Mouse (Mus musculus): ENCODE data around the gene Macc1. TPM values are rescaled to one million over a fixed set of nuclear protein-coding genes. Genes with fewer than 3 reads are reported as not detected.

Gene Macc1
- total and polyA plus RNA-seq, 3 experiments = 0.22 TPM; not detected in 2

DNA sequence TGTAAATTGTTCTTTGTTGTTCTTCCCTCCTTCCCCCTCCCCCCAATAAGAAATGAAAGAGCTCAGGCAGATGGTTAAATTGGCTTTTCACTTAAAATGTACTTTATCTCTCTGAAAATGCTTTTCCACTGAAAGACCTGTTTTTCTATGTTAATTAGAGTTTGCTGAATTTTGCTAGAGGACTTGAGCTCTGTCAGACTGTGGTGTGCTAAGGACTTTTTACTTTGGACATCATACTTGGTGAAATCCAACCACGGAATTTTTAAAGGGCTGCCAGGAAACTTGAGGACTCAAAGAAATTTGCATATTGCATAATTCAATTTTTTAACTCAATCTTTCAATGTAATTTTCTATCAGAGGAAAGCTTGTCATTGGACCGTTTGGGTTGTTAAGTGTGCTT is 126.7 kb downstream of the Macc1 start:
- ATAC-seq (ENCODE audit: extremely low read depth, insufficient number of reproducible peaks, low FRiP score, poor library complexity, severe bottlenecking) = no peak
- TF ChIP-seq GATA2 (IDR thresholded peaks at IDR 0.05; ENCODE audit: borderline replicate concordance, low read depth, low read length) (no peak), CTCF (IDR thresholded peaks at IDR 0.05; ENCODE audit: low read depth, low read length) (no peak), GATA1 (IDR thresholded peaks at IDR 0.05; ENCODE audit: borderline replicate concordance, low read length) (no peak), TAL1 (conservative IDR thresholded peaks at IDR 0.05; ENCODE audit: low read depth, low read length) (no peak), POLR2AphosphoS5 (IDR thresholded peaks at IDR 0.05; ENCODE audit: insufficient replicate concordance, low read depth, low read length) (no peak)

GRCm38 (mm10) chr12:119450116-119450515 is 136.0 kb downstream of the Macc1 start:
- ATAC-seq (ENCODE audit: extremely low read depth, insufficient number of reproducible peaks, low FRiP score, poor library complexity, severe bottlenecking) (no peak), DNase-seq (ENCODE audit: low spot score) (no peak)
- TF ChIP-seq GATA1 (IDR thresholded peaks at IDR 0.05; ENCODE audit: borderline replicate concordance, low read length) (no peak), TAL1 (conservative IDR thresholded peaks at IDR 0.05; ENCODE audit: low read depth, low read length) (no peak), GATA2 (IDR thresholded peaks at IDR 0.05; ENCODE audit: borderline replicate concordance, low read depth, low read length) (no peak), CTCF (IDR thresholded peaks at IDR 0.05; ENCODE audit: low read depth, low read length) (no peak), POLR2AphosphoS5 (IDR thresholded peaks at IDR 0.05; ENCODE audit: insufficient replicate concordance, low read depth, low read length) (no peak)

More for the DNA sequence above, 126.7 kb downstream of the Macc1 start:
- Histone ChIP-seq H3K4me1 (ENCODE audit: insufficient read depth, low read depth, low read length) (no peaks in the 10 kb centered on the region), H3K4me3 (ENCODE audit: low read depth, low read length) (no peak overlapping the region), H3K27me3 (ENCODE audit: insufficient read depth, low read length) (no peaks in the 10 kb centered on the region), H3K9me3 (replicated peaks) (no peaks in the 10 kb centered on the region), H3K36me3 (replicated peaks) (no peaks in the 10 kb centered on the region)
- DNase-seq (ENCODE audit: low spot score) = no peak

GRCm38 (mm10) chr12:119451232-119451631 is 137.2 kb downstream of the Macc1 start:
- no peak overlapping the region for H3K4me3 ChIP-seq (ENCODE audit: low read depth, low read length)
- TF ChIP-seq GATA1 (IDR thresholded peaks at IDR 0.05; ENCODE audit: borderline replicate concordance, low read length) (no peak), GATA2 (IDR thresholded peaks at IDR 0.05; ENCODE audit: borderline replicate concordance, low read depth, low read length) (no peak), TAL1 (conservative IDR thresholded peaks at IDR 0.05; ENCODE audit: low read depth, low read length) (no peak), CTCF (IDR thresholded peaks at IDR 0.05; ENCODE audit: low read depth, low read length) (no peak), POLR2AphosphoS5 (IDR thresholded peaks at IDR 0.05; ENCODE audit: insufficient replicate concordance, low read depth, low read length) (no peak)
- H3K36me3 ChIP-seq (replicated peaks) = no peaks in the 10 kb centered on the region
- no peaks in the 10 kb centered on the region for H3K4me1 ChIP-seq (ENCODE audit: insufficient read depth, low read depth, low read length)
- ATAC-seq (ENCODE audit: extremely low read depth, insufficient number of reproducible peaks, low FRiP score, poor library complexity, severe bottlenecking) (no peak), DNase-seq (ENCODE audit: low spot score) (no peak)
- H3K27me3 ChIP-seq (ENCODE audit: insufficient read depth, low read length) = no peaks in the 10 kb centered on the region
- H3K9me3 ChIP-seq (replicated peaks) = no peaks in the 10 kb centered on the region

More at GRCm38 (mm10) chr12:119450116-119450515, 136.0 kb downstream of the Macc1 start:
- no peaks in the 10 kb centered on the region for H3K27me3 ChIP-seq (ENCODE audit: insufficient read depth, low read length)
- no peaks in the 10 kb centered on the region for H3K9me3 ChIP-seq (replicated peaks)
- H3K4me3 ChIP-seq (ENCODE audit: low read depth, low read length) = no peak overlapping the region
- no peaks in the 10 kb centered on the region for H3K4me1 ChIP-seq (ENCODE audit: insufficient read depth, low read depth, low read length)
- H3K36me3 ChIP-seq (replicated peaks) = no peaks in the 10 kb centered on the region

DNA sequence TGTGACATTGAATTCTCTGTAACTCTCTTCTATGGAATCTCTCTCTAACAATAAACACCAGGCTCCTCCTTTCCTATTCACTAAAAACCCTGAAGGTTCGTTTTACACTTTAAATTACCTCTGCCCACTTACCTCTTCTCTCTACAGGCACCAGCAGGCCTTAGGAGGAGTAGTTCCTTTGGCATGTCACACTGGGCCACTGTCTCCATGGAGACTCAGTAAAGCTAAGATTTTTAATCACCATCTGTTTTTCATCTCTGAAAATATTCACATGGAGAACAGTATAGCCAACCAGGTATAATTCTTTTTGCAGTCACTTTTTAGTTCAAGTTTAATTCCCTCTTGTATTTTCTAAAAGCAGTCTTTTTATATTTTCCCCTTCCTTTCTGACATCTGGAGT is 140.0 kb downstream of the Macc1 start:
- DNase-seq (ENCODE audit: low spot score) = no peak
- TF ChIP-seq GATA1 (IDR thresholded peaks at IDR 0.05; ENCODE audit: borderline replicate concordance, low read length) (no peak), CTCF (IDR thresholded peaks at IDR 0.05; ENCODE audit: low read depth, low read length) (no peak), GATA2 (IDR thresholded peaks at IDR 0.05; ENCODE audit: borderline replicate concordance, low read depth, low read length) (no peak), POLR2AphosphoS5 (IDR thresholded peaks at IDR 0.05; ENCODE audit: insufficient replicate concordance, low read depth, low read length) (no peak), TAL1 (conservative IDR thresholded peaks at IDR 0.05; ENCODE audit: low read depth, low read length) (no peak)

DNA sequence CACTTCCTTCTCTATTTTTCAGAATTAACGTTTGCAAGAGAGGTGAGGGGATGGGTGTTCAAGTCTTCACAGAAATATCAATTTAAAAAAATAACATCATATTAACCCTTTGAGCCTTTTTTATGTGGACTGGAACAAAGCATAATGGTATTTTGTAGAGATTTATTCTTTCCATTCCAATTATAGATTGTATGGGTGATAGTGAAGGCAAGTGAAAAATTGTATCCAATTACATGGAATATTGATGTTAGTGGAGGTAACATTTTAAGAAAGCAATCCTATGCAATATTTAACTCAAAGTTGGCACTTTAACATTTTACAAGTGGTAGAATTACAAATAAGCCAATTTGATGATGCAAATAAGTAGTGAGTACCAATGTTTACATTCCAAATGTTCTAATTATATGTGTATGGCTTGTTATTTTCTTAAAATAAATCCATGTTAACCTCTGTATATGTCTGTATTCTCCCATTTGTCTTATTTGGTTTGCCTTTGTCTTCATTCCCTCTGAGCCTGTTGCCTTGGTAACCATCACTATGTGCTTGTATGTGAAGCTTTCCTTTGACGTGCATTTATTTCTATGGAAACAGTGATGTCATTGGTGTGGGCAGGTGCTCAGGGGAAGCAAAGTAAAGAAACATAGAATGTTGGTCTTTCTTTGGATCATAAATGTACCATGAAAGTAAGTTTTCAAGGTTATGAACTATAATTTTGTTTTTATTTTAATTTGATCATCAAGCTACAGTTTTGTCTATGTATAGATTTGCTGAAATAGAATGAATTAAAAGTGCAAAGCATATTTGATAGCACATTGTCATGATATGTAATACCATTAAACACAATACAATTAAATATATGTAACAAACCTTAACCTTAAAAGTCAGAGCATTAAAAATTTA is 150.2 kb downstream of the Macc1 start:
- TF ChIP-seq GATA2 (IDR thresholded peaks at IDR 0.05; ENCODE audit: borderline replicate concordance, low read depth, low read length) (no peak), TAL1 (conservative IDR thresholded peaks at IDR 0.05; ENCODE audit: low read depth, low read length) (no peak), CTCF (IDR thresholded peaks at IDR 0.05; ENCODE audit: low read depth, low read length) (no peak), POLR2AphosphoS5 (IDR thresholded peaks at IDR 0.05; ENCODE audit: insufficient replicate concordance, low read depth, low read length) (no peak), GATA1 (IDR thresholded peaks at IDR 0.05; ENCODE audit: borderline replicate concordance, low read length) (no peak)
- H3K9me3 ChIP-seq (replicated peaks) = no peaks in the 10 kb centered on the region
- H3K4me1 ChIP-seq (ENCODE audit: insufficient read depth, low read depth, low read length) = no peaks in the 10 kb centered on the region
- DNase-seq (ENCODE audit: low spot score) (no peak), ATAC-seq (ENCODE audit: extremely low read depth, insufficient number of reproducible peaks, low FRiP score, poor library complexity, severe bottlenecking) (no peak)
- H3K4me3 ChIP-seq (ENCODE audit: low read depth, low read length) = no peak overlapping the region
- no peaks in the 10 kb centered on the region for H3K27me3 ChIP-seq (ENCODE audit: insufficient read depth, low read length)
- H3K36me3 ChIP-seq (replicated peaks) = no peaks in the 10 kb centered on the region

More for the DNA sequence above, 140.0 kb downstream of the Macc1 start:
- H3K4me1 ChIP-seq (ENCODE audit: insufficient read depth, low read depth, low read length) = no peaks in the 10 kb centered on the region
- H3K36me3 ChIP-seq (replicated peaks) = no peaks in the 10 kb centered on the region
- H3K9me3 ChIP-seq (replicated peaks) = no peaks in the 10 kb centered on the region
- no peak overlapping the region for H3K4me3 ChIP-seq (ENCODE audit: low read depth, low read length)
- no peak for ATAC-seq (ENCODE audit: extremely low read depth, insufficient number of reproducible peaks, low FRiP score, poor library complexity, severe bottlenecking)
- no peaks in the 10 kb centered on the region for H3K27me3 ChIP-seq (ENCODE audit: insufficient read depth, low read length)

GRCm38 (mm10) chr12:119464940-119465245 is 150.8 kb downstream of the Macc1 start:
- TF ChIP-seq POLR2AphosphoS5 (IDR thresholded peaks at IDR 0.05; ENCODE audit: insufficient replicate concordance, low read depth, low read length) = no peak
- Histone ChIP-seq H3K27me3 (ENCODE audit: insufficient read depth, low read length) (no peaks in the 10 kb centered on the region), H3K4me1 (ENCODE audit: insufficient read depth, low read depth, low read length) (no peaks in the 10 kb centered on the region), H3K4me3 (ENCODE audit: low read depth, low read length) (no peak overlapping the region), H3K36me3 (replicated peaks) (no peaks in the 10 kb centered on the region), H3K9me3 (replicated peaks) (no peaks in the 10 kb centered on the region)
- DNase-seq (ENCODE audit: low spot score) = no peak
- no peak for ATAC-seq (ENCODE audit: extremely low read depth, insufficient number of reproducible peaks, low FRiP score, poor library complexity, severe bottlenecking)
